Mouse (Mus musculus) ES-Bruce4 (cell line): ENCODE results near the gene Myrfl.

Experiments
- CTCF ChIP-seq: IDR thresholded peaks from one replicate; pipeline ENCODE4 v1.8.1; 2011; ENCODE audit warnings: low read depth, low read length
- POLR2A ChIP-seq: IDR thresholded peaks from one replicate; pipeline ENCODE4 v1.8.1; 2011; ENCODE audit warnings: low read length; ENCODE audit not compliant: insufficient read depth

DNA sequence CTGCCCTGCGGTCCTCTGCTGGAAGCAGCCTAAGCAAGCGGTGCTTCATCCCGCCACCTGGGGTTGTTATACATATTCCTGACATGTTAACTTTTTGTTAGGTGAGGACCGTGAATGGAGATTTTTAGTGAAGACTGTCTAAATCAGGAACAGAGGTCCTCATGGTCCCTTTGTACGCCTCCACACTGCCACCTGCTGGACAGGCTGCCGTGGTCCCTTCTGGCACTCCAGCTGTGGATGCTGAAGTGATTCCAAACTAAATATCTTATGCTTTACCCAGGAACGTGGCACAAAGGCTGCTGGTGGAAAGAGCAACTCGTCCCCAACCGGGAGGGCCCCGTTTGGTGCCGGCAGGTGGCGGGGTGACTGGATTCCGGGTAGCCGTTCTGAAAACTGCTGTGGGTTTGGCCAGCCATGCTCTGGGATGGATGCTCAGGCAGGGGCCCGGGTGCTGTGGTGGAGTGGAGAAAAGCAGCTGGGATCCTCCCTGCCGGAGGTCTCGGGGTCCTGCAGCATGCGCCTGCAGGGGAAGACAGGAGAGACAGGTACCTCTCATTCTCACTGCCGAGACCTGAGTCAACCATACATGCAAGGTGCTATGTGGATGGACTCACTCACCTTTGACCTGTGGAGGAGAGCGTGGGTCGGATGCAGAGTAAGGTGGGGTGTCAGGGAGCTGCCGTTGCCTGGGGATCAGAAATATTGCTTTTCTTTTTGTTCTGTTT, 47.8 kb downstream of the Myrfl start:
- TF ChIP-seq POLR2A (no peak), CTCF (peak; percentile 88)
